Mouse (Mus musculus) ES-E14 (cell line): ENCODE measurements around the gene Rps6kl1.

ENCODE experiments used
- CHD2 ChIP-seq: IDR thresholded peaks from 2 replicates; pipeline ENCODE4 v1.6.1; 2014; ENCODE audit warnings: mild to moderate bottlenecking, low read depth, low read length, inconsistent platforms
- ZC3H11A ChIP-seq: IDR thresholded peaks from 2 replicates; pipeline ENCODE4 v1.6.1; 2012; ENCODE audit warnings: low read depth, mild to moderate bottlenecking, inconsistent platforms, low read length, borderline replicate concordance
- ZNF384 ChIP-seq: IDR thresholded peaks from 2 replicates; pipeline ENCODE4 v1.6.1; 2012; ENCODE audit warnings: low read depth, low read length, inconsistent platforms

DNA sequence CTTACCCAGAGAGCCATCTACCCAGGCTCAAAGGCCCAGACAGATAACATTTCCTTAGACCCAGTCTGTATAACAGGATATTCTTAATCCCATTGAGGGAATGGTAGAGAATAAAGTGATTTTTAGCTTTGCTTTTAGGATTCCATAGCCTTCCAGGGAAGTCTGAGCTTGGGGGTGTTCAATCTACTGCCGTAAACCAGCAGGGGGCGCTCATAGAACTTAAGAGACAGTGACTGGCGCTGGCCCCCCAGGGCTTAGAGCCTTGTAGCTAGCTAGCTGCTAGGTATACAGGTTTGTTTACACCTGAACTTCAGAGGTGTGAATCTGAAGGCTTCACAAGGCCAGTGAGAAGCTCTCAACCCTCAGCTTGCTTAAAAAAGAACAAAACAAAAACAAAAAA lies 58.9 kb downstream of the Rps6kl1 start:
- no peak for TF ChIP-seq CHD2
- TF ChIP-seq ZC3H11A: no peak
- TF ChIP-seq ZNF384: no peak
